Comparison of ENCODE assay signal across 8 mouse cellular contexts in the genomic region with DNA sequence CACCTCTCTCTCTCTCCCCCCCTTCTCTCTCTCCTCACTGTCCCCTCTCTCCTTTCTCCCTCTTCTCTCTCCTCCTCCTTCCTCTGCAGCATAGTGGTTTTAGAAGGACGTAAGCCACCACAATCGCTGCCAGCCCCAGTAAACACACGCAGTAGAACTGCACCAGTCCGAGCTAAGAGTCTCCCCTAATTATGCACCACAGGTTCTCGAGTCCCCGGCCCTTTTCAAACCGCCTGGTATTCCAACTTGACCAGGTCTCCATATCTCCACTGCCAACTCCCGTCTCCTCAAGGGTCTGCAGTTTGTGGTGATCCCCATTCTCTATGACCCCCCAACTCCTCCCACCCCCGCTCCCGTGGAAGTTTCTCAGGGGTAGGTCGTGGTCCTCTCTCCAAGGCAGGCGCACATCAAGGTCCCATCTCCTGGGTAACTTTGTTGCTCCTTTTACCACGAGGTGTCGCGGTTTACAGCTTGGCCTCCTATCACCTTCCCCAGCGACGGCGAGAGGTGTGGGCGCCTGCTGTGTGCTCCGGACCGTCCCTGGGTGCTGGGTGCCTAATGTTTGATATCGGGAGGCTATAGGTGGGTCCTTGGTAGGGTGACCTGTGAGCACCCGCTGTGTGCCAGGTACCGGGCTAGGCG. TPM values are rescaled to one million over a fixed set of nuclear protein-coding genes. Genes with fewer than 3 reads are reported as not detected.
A peak's percentile ranks its signal among the peaks of the same experiment; 100 is the strongest.
DNase-seq lines count a peak whose midpoint lies in the region; ATAC-seq and TF ChIP-seq lines count a peak whose summit lies in the region.

No protein-coding gene starts in this region.

- peaks cover 40% of the 10 kb centered on the region for H3K4me1 ChIP-seq in heart, embryonic 10.5 days
- H3K4me1 ChIP-seq in heart, postnatal 0 days (ENCODE audit: control insufficient read depth, insufficient read depth) = 0 out of 2 replicates have a peak, but pooled peaks cover 9% of the 10 kb centered on the region
- peaks cover 4% of the 10 kb centered on the region; the same call in 1 of the 2 replicates for H3K4me1 ChIP-seq in midbrain, postnatal 0 days (ENCODE audit: insufficient read depth, low read length)

- ATAC-seq in heart, postnatal 0 days (ENCODE audit: insufficient read depth, low read depth) = no peak
- no peak for ATAC-seq in midbrain, postnatal 0 days (ENCODE audit: low FRiP score)
- ATAC-seq in erythroblast, adult 5-6 weeks (replicated peaks; ENCODE audit: low FRiP score, poor library complexity, severe bottlenecking) = no peak

- TF ChIP-seq CTCF in heart, postnatal 0 days (IDR thresholded peaks at IDR 0.05; ENCODE audit: low read depth) = peak; percentile 43
- peak; percentile 63 for TF ChIP-seq CTCF in midbrain, postnatal 0 days (IDR thresholded peaks at IDR 0.05)

- TF ChIP-seq EP300 in heart, postnatal 0 days (IDR thresholded peaks at IDR 0.05; ENCODE audit: low read depth) = no peak

- no peak overlapping the region for H3K27ac ChIP-seq in heart, embryonic 10.5 days
- no peak overlapping the region for H3K27ac ChIP-seq in heart, postnatal 0 days (ENCODE audit: low read depth)
- no peak overlapping the region for H3K27ac ChIP-seq in midbrain, postnatal 0 days (ENCODE audit: low read depth, low read length)

- H3K4me2 ChIP-seq in heart, postnatal 0 days (ENCODE audit: low read depth, low read length) = peak overlapping the region; percentile 74
- peak overlapping the region; percentile 95 for H3K4me2 ChIP-seq in midbrain, postnatal 0 days (ENCODE audit: low read depth, low read length, poor library complexity, severe bottlenecking)

- no peaks in the 10 kb centered on the region for H3K9me3 ChIP-seq in heart, embryonic 10.5 days
- H3K9me3 ChIP-seq in heart, postnatal 0 days (replicated peaks; ENCODE audit: control insufficient read depth, low read length) = peaks cover 4% of the 10 kb centered on the region; the same call in 1 of the 2 replicates
- peaks cover 3% of the 10 kb centered on the region; the same call in 1 of the 2 replicates for H3K9me3 ChIP-seq in midbrain, postnatal 0 days (ENCODE audit: low read length)

- 1% methylated on average over 25 of the region's 25 CpGs for WGBS in heart, embryonic 10.5 days
- 1% methylated on average over 25 of the region's 25 CpGs for WGBS in heart, postnatal 0 days
- under 1% methylated on average over 25 of the region's 25 CpGs for WGBS in midbrain, postnatal 0 days

- peaks cover 95% of the 10 kb centered on the region for H3K27me3 ChIP-seq in heart, embryonic 10.5 days (ENCODE audit: insufficient read depth, poor library complexity, severe bottlenecking)
- peaks cover 83% of the 10 kb centered on the region for H3K27me3 ChIP-seq in heart, postnatal 0 days (ENCODE audit: control insufficient read depth, insufficient read depth, low read length)
- peaks cover 32% of the 10 kb centered on the region for H3K27me3 ChIP-seq in midbrain, postnatal 0 days (ENCODE audit: insufficient read depth, low read length)

- peak overlapping the region; percentile 53 for H3K4me3 ChIP-seq in heart, embryonic 10.5 days
- H3K4me3 ChIP-seq in heart, postnatal 0 days (ENCODE audit: low read depth, low read length) = peak overlapping the region; percentile 50
- H3K4me3 ChIP-seq in midbrain, postnatal 0 days (ENCODE audit: low read depth, low read length) = peak overlapping the region; percentile 59

- H3K36me3 ChIP-seq in heart, embryonic 10.5 days = no peaks in the 10 kb centered on the region
- H3K36me3 ChIP-seq in heart, postnatal 0 days (replicated peaks; ENCODE audit: control insufficient read depth, insufficient read depth, low read length) = no peaks in the 10 kb centered on the region
- H3K36me3 ChIP-seq in midbrain, postnatal 0 days (ENCODE audit: insufficient read depth, low read length) = no peaks in the 10 kb centered on the region

- intact Hi-C loops in heart, postnatal 25 days (cut with DNase I) = loop anchor here (5.0 kb wide), 1 partner anchor 71 kb away; no protein-coding TSS in a partner anchor

- no peak for DNase-seq in heart, embryonic 10.5 days (ENCODE audit: low spot score)
- no peak for DNase-seq in heart, postnatal 25 days (ENCODE audit: low spot score)
- peak; percentile 38 to 41 for DNase-seq in cerebellum, postnatal 36 days
- DNase-seq in heart, postnatal 0 days (ENCODE audit: low spot score) = peak; percentile 34
- peak; percentile 35 to 66 for DNase-seq in kidney, postnatal 36 days
- peak; percentile 37 for DNase-seq in midbrain, postnatal 0 days (ENCODE audit: low spot score)
- DNase-seq in spleen, postnatal 10 days (ENCODE audit: low spot score in 2 of 2) = no peak

- H3K9ac ChIP-seq in heart, postnatal 0 days (replicated peaks; ENCODE audit: low read depth, low read length) = no peak overlapping the region
- H3K9ac ChIP-seq in midbrain, postnatal 0 days (replicated peaks; ENCODE audit: low read length, poor library complexity, severe bottlenecking) = no peak overlapping the region

RNA-seq across cellular contexts. Expression of a gene that starts 6.6 kb away (rescaled TPM):
- not detected in 2 replicates for polyA plus RNA-seq in heart, embryonic 10.5 days (2016; fragmentation: Nextera tagmentation; extraction: Ambion mirVana)
- total RNA-seq in heart, postnatal 25 days (2021) = under 1 TPM; 0.56 to 0.88 TPM
- total RNA-seq in heart, postnatal 0 days (2014; rRNA removed; ENCODE audit: low replicate concordance) = 0.04 TPM in 1 of 2 replicates, not detected in the other
- 0.11 and 0.19 TPM in 2 replicates for polyA plus RNA-seq in heart, postnatal 0 days (2015; fragmentation: Nextera tagmentation; extraction: Ambion mirVana)
- 18.2 and 20.0 TPM in 2 replicates for total RNA-seq in midbrain, postnatal 0 days (2014; rRNA removed)
- polyA plus RNA-seq in midbrain, postnatal 0 days (2015; fragmentation: Nextera tagmentation; extraction: Ambion mirVana) = 5.7 and 6.6 TPM in 2 replicates
- total RNA-seq in erythroblast, adult 5-6 weeks (2015; ENCODE audit: low replicate concordance) = not detected in 2 replicates
- total RNA-seq in erythroblast, adult 5-6 weeks (2017; ENCODE audit: low replicate concordance) = not detected in 2 replicates

RNA-seq across cellular contexts. Expression of a gene that starts 15.7 kb away (rescaled TPM):
- 29.4 and 31.2 TPM in 2 replicates for polyA plus RNA-seq in heart, embryonic 10.5 days (2016; fragmentation: Nextera tagmentation; extraction: Ambion mirVana)
- 10 to 100 TPM; 40.3 to 43.6 TPM for total RNA-seq in heart, postnatal 25 days (2021)
- 49.7 and 66.9 TPM in 2 replicates for total RNA-seq in heart, postnatal 0 days (2014; rRNA removed; ENCODE audit: low replicate concordance)
- polyA plus RNA-seq in heart, postnatal 0 days (2015; fragmentation: Nextera tagmentation; extraction: Ambion mirVana) = 15.5 and 16.5 TPM in 2 replicates
- 43.0 and 48.4 TPM in 2 replicates for total RNA-seq in midbrain, postnatal 0 days (2014; rRNA removed)
- polyA plus RNA-seq in midbrain, postnatal 0 days (2015; fragmentation: Nextera tagmentation; extraction: Ambion mirVana) = 13.6 and 14.4 TPM in 2 replicates
- 2.1 and 2.9 TPM in 2 replicates for total RNA-seq in erythroblast, adult 5-6 weeks (2015; ENCODE audit: low replicate concordance)
- 3.1 and 4.4 TPM in 2 replicates for total RNA-seq in erythroblast, adult 5-6 weeks (2017; ENCODE audit: low replicate concordance)

Comparison
In these comparisons a context has a peak if more than half of its experiments do, and no peak if none do; other contexts are left out.
1. DNase-seq: peak in cerebellum, postnatal 36 days (2 of 2), heart, postnatal 0 days (single experiment), kidney, postnatal 36 days (2 of 2) and midbrain, postnatal 0 days (single experiment); none in heart, embryonic 10.5 days (single experiment), heart, postnatal 25 days (single experiment) and spleen, postnatal 10 days (0 of 2).
2. RNA of a gene that starts 6.6 kb away (total RNA-seq): 18.2 to 20.0 TPM in midbrain, postnatal 0 days; 0.56 to 0.88 TPM in heart, postnatal 25 days, 0.04 TPM in heart, postnatal 0 days and not detected in erythroblast, adult 5-6 weeks; every median in the first group is over 10 times any median in the second.
3. Peak in every context shown above with its lines, with median percentiles within 50 percentile points of each other: H3K4me3 ChIP-seq.